In the genomic region with DNA sequence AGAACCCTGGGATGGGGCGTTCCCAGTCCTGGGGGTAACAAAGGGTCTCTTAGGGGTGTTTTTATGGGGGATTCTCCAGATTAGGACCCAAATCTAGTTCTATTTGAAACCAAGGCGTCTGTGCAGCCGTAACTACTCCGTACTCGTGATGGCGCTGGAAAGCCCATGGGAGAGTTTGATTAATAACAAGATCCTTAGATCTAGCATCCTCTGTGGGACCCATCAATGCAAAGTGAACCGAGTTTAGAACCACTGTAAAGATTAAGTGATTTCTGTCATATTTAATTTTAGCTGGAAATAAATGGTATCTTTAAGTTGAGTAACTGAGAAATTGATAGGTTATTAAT, we compare ENCODE assay signal across 12 mouse cellular contexts. TPM values are rescaled to one million over a fixed set of nuclear protein-coding genes. Genes with fewer than 3 reads are reported as not detected.
DNase-seq lines count a peak whose midpoint lies in the region; ATAC-seq and TF ChIP-seq lines count a peak whose summit lies in the region.
"Had no signal": no experiment of that assay in that cellular context is flagged by ENCODE, and none has a peak within 500 bp of the region (broad histone marks: within the 10 kb centered on the region; RNA-seq: fewer than 3 reads in every experiment).

No protein-coding gene starts in this region.

- no peak for ATAC-seq in kidney, postnatal 0 days (replicated peaks; ENCODE audit: low FRiP score, low read depth)
- no peak; the same call in 1 of the 2 replicates for ATAC-seq in forebrain, embryonic 13.5 days
- peak; percentile 22; the same call in 1 of the 2 replicates for ATAC-seq in hindbrain, embryonic 16.5 days
- ATAC-seq in midbrain, embryonic 15.5 days (replicated peaks), result peak; percentile 61
- ATAC-seq in megakaryocyte progenitor cell, adult 5-6 weeks (replicated peaks; ENCODE audit: poor library complexity), result no peak

- H3K9me3 ChIP-seq in kidney, postnatal 0 days (replicated peaks; ENCODE audit: low read length), result no peaks in the 10 kb centered on the region
- no peaks in the 10 kb centered on the region for H3K9me3 ChIP-seq in forebrain, embryonic 13.5 days (replicated peaks)
- H3K9me3 ChIP-seq in hindbrain, embryonic 16.5 days (ENCODE audit: control insufficient read depth, low read length), result no peaks in the 10 kb centered on the region
- H3K9me3 ChIP-seq in midbrain, embryonic 15.5 days, result no peaks in the 10 kb centered on the region
- H3K9me3 ChIP-seq: heart, embryonic 15.5 days; liver, embryonic 13.5 days had no signal

- 73% methylated on average over 7 of the region's 7 CpGs for WGBS in kidney, postnatal 0 days
- WGBS in forebrain, embryonic 13.5 days, result 83% methylated on average over 7 of the region's 7 CpGs
- WGBS in hindbrain, embryonic 16.5 days, result 62% methylated on average over 7 of the region's 7 CpGs
- 70% methylated on average over 7 of the region's 7 CpGs for WGBS in midbrain, embryonic 15.5 days

- H3K4me2 ChIP-seq in kidney, postnatal 0 days (ENCODE audit: low read length), result 0 out of 2 replicates have a peak overlapping the region, but pooled peaks have one; percentile 46
- peak overlapping the region; percentile 52 for H3K4me2 ChIP-seq in forebrain, embryonic 13.5 days
- H3K4me2 ChIP-seq in hindbrain, embryonic 16.5 days (ENCODE audit: low read length), result peak overlapping the region; percentile 49
- peak overlapping the region; percentile 57 for H3K4me2 ChIP-seq in midbrain, embryonic 15.5 days

- H3K4me3 ChIP-seq in kidney, postnatal 0 days (replicated peaks; ENCODE audit: low read depth, low read length), result no peak overlapping the region
- H3K4me3 ChIP-seq in forebrain, embryonic 13.5 days, result no peak overlapping the region
- no peak overlapping the region; the same call in 1 of the 2 replicates for H3K4me3 ChIP-seq in hindbrain, embryonic 16.5 days (ENCODE audit: low read length)
- H3K4me3 ChIP-seq in midbrain, embryonic 15.5 days, result no peak overlapping the region
- H3K4me3 ChIP-seq: liver, embryonic 13.5 days had no signal

- TF ChIP-seq CTCF in kidney, postnatal 0 days (IDR thresholded peaks at IDR 0.05; ENCODE audit: low read depth), result no peak

- 0 out of 2 replicates have a peak, but pooled peaks cover 5% of the 10 kb centered on the region for H3K4me1 ChIP-seq in kidney, postnatal 0 days (replicated peaks; ENCODE audit: insufficient read depth, low read length)
- no peaks in the 10 kb centered on the region for H3K4me1 ChIP-seq in forebrain, embryonic 13.5 days
- H3K4me1 ChIP-seq in hindbrain, embryonic 16.5 days (ENCODE audit: control insufficient read depth, insufficient read depth, low read depth, low read length), result no peaks in the 10 kb centered on the region
- no peaks in the 10 kb centered on the region; the same call in 1 of the 2 replicates for H3K4me1 ChIP-seq in midbrain, embryonic 15.5 days
- H3K4me1 ChIP-seq: liver, embryonic 13.5 days had no signal

- DNase-seq in kidney, postnatal 0 days (ENCODE audit: low spot score), result no peak
- no peak for DNase-seq in kidney, adult 11 months
- DNase-seq in thymus, postnatal 0 days (ENCODE audit: low spot score), result no peak
- DNase-seq in right cerebral cortex, postnatal 4 days, result no peak

- H3K9ac ChIP-seq in kidney, postnatal 0 days (ENCODE audit: low read depth, low read length), result 0 out of 2 replicates have a peak overlapping the region, but pooled peaks have one; percentile 37
- H3K9ac ChIP-seq in forebrain, embryonic 13.5 days, result no peak overlapping the region
- H3K9ac ChIP-seq in hindbrain, embryonic 16.5 days (ENCODE audit: low read depth, low read length), result peak overlapping the region; percentile 39; the same call in 1 of the 2 replicates
- H3K9ac ChIP-seq in midbrain, embryonic 15.5 days, result peak overlapping the region; percentile 53; the same call in 1 of the 2 replicates
- H3K9ac ChIP-seq: liver, embryonic 13.5 days had no signal

- H3K27ac ChIP-seq in kidney, postnatal 0 days, result no peak overlapping the region
- no peak overlapping the region for H3K27ac ChIP-seq in forebrain, embryonic 13.5 days
- no peak overlapping the region for H3K27ac ChIP-seq in hindbrain, embryonic 16.5 days (ENCODE audit: low read depth, low read length)
- H3K27ac ChIP-seq in midbrain, embryonic 15.5 days, result peak overlapping the region; percentile 59; the same call in 1 of the 2 replicates
- H3K27ac ChIP-seq: heart, embryonic 15.5 days; left cerebral cortex, adult 2 months; liver, embryonic 13.5 days had no signal

- H3K27me3 ChIP-seq in kidney, postnatal 0 days (ENCODE audit: insufficient read depth, low read length), result no peaks in the 10 kb centered on the region
- H3K27me3 ChIP-seq in forebrain, embryonic 13.5 days, result no peaks in the 10 kb centered on the region
- no peaks in the 10 kb centered on the region for H3K27me3 ChIP-seq in hindbrain, embryonic 16.5 days (replicated peaks; ENCODE audit: control insufficient read depth, insufficient read depth, low read length)
- H3K27me3 ChIP-seq in midbrain, embryonic 15.5 days (replicated peaks), result no peaks in the 10 kb centered on the region
- H3K27me3 ChIP-seq: heart, embryonic 15.5 days; liver, embryonic 13.5 days had no signal

- H3K36me3 ChIP-seq in kidney, postnatal 0 days (ENCODE audit: insufficient read depth, low read length), result no peaks in the 10 kb centered on the region
- no peaks in the 10 kb centered on the region for H3K36me3 ChIP-seq in forebrain, embryonic 13.5 days (ENCODE audit: poor library complexity, severe bottlenecking)
- H3K36me3 ChIP-seq in hindbrain, embryonic 16.5 days (ENCODE audit: control insufficient read depth, insufficient read depth, low read length), result no peaks in the 10 kb centered on the region
- no peaks in the 10 kb centered on the region for H3K36me3 ChIP-seq in midbrain, embryonic 15.5 days (replicated peaks)
- H3K36me3 ChIP-seq: heart, embryonic 15.5 days; liver, embryonic 13.5 days had no signal

RNA-seq across cellular contexts. Expression of a gene that starts 5.1 kb away (rescaled TPM):
- polyA plus RNA-seq in kidney, postnatal 0 days (2015; fragmentation: Nextera tagmentation; extraction: Ambion mirVana), result 0.14 and 0.40 TPM in 2 replicates
- not detected in 2 replicates for polyA plus RNA-seq in forebrain, embryonic 13.5 days (2015; fragmentation: Nextera tagmentation; extraction: Ambion mirVana)
- polyA plus RNA-seq in hindbrain, embryonic 16.5 days (2015; fragmentation: Nextera tagmentation; extraction: Ambion mirVana), result not detected in 2 replicates
- polyA plus RNA-seq in midbrain, embryonic 15.5 days (2015; fragmentation: Nextera tagmentation; extraction: Ambion mirVana), result not detected in 2 replicates
- not detected in 2 replicates for polyA plus RNA-seq in thymus, postnatal 0 days (2015; fragmentation: Nextera tagmentation; extraction: Ambion mirVana)
- total RNA-seq in megakaryocyte progenitor cell, adult 5-6 weeks (2015), result not detected in 2 replicates
- total RNA-seq in megakaryocyte progenitor cell, adult 5-6 weeks (2017), result not detected in 2 replicates
- total RNA-seq: left cerebral cortex, adult 2 months had no signal
- polyA plus RNA-seq: frontal cortex, adult 2 months; heart, embryonic 15.5 days; liver, embryonic 13.5 days had no signal

RNA-seq across cellular contexts. Expression of a gene that starts 18.9 kb away (rescaled TPM):
- polyA plus RNA-seq in kidney, postnatal 0 days (2015; fragmentation: Nextera tagmentation; extraction: Ambion mirVana), result 0.55 and 0.88 TPM in 2 replicates
- polyA plus RNA-seq in forebrain, embryonic 13.5 days (2015; fragmentation: Nextera tagmentation; extraction: Ambion mirVana), result 0.29 TPM in 1 of 2 replicates, not detected in the other
- polyA plus RNA-seq in hindbrain, embryonic 16.5 days (2015; fragmentation: Nextera tagmentation; extraction: Ambion mirVana), result 0.91 and 0.96 TPM in 2 replicates
- 1.2 and 1.4 TPM in 2 replicates for polyA plus RNA-seq in midbrain, embryonic 15.5 days (2015; fragmentation: Nextera tagmentation; extraction: Ambion mirVana)
- polyA plus RNA-seq in thymus, postnatal 0 days (2015; fragmentation: Nextera tagmentation; extraction: Ambion mirVana), result 0.18 and 0.44 TPM in 2 replicates
- not detected in 2 replicates for total RNA-seq in megakaryocyte progenitor cell, adult 5-6 weeks (2015)
- not detected in 2 replicates for total RNA-seq in megakaryocyte progenitor cell, adult 5-6 weeks (2017)

RNA-seq across cellular contexts. Expression of a gene that starts 53.9 kb away (rescaled TPM):
- polyA plus RNA-seq in kidney, postnatal 0 days (2015; fragmentation: Nextera tagmentation; extraction: Ambion mirVana), result 6.9 and 7.0 TPM in 2 replicates
- polyA plus RNA-seq in forebrain, embryonic 13.5 days (2015; fragmentation: Nextera tagmentation; extraction: Ambion mirVana), result 10.2 and 11.6 TPM in 2 replicates
- 8.4 and 8.5 TPM in 2 replicates for polyA plus RNA-seq in hindbrain, embryonic 16.5 days (2015; fragmentation: Nextera tagmentation; extraction: Ambion mirVana)
- polyA plus RNA-seq in midbrain, embryonic 15.5 days (2015; fragmentation: Nextera tagmentation; extraction: Ambion mirVana), result 8.3 and 10.9 TPM in 2 replicates
- polyA plus RNA-seq in thymus, postnatal 0 days (2015; fragmentation: Nextera tagmentation; extraction: Ambion mirVana), result 8.6 and 9.9 TPM in 2 replicates
- 3.1 and 4.5 TPM in 2 replicates for total RNA-seq in megakaryocyte progenitor cell, adult 5-6 weeks (2015)
- total RNA-seq in megakaryocyte progenitor cell, adult 5-6 weeks (2017), result 2.0 and 5.6 TPM in 2 replicates

RNA-seq across cellular contexts. Expression of a gene that starts 55.4 kb away (rescaled TPM):
- polyA plus RNA-seq in kidney, postnatal 0 days (2015; fragmentation: Nextera tagmentation; extraction: Ambion mirVana), result 9.5 and 13.2 TPM in 2 replicates
- 8.7 and 9.9 TPM in 2 replicates for polyA plus RNA-seq in forebrain, embryonic 13.5 days (2015; fragmentation: Nextera tagmentation; extraction: Ambion mirVana)
- 6.4 and 7.9 TPM in 2 replicates for polyA plus RNA-seq in hindbrain, embryonic 16.5 days (2015; fragmentation: Nextera tagmentation; extraction: Ambion mirVana)
- 6.5 and 7.3 TPM in 2 replicates for polyA plus RNA-seq in midbrain, embryonic 15.5 days (2015; fragmentation: Nextera tagmentation; extraction: Ambion mirVana)
- 9.5 and 10.4 TPM in 2 replicates for polyA plus RNA-seq in thymus, postnatal 0 days (2015; fragmentation: Nextera tagmentation; extraction: Ambion mirVana)
- total RNA-seq in megakaryocyte progenitor cell, adult 5-6 weeks (2015), result 5.6 and 8.2 TPM in 2 replicates
- 10.7 and 25.7 TPM in 2 replicates for total RNA-seq in megakaryocyte progenitor cell, adult 5-6 weeks (2017)

Comparison
In these comparisons a context has a peak if more than half of its experiments do, and no peak if none do; other contexts are left out.
1. ATAC-seq: peak in hindbrain, embryonic 16.5 days (single experiment) and midbrain, embryonic 15.5 days (single experiment); none in kidney, postnatal 0 days (single experiment), forebrain, embryonic 13.5 days (single experiment) and megakaryocyte progenitor cell, adult 5-6 weeks (single experiment).
2. Peak in every context shown above with its lines, with median percentiles within 50 percentile points of each other: H3K4me2 ChIP-seq.